Mouse (Mus musculus) layer of hippocampus, adult 8-10 months (tissue): ENCODE results near the gene Nusap1. TPM values are rescaled to one million over a fixed set of nuclear protein-coding genes. Genes with fewer than 3 reads are reported as not detected.
"Not testable (repeated sequence)": the region's sequence is repeated elsewhere in the genome, so short reads cannot be mapped to it uniquely, and the experiment has no call there.

Source experiments
- DNase-seq, 2 experiments: peaks; one replicate each; pipeline ENCODE4 v3.0.0; 2022; ENCODE audit warnings: low spot score in 2 of 2
- total RNA-seq, 4 experiments: library from RNA; stranded (reverse); gene quantifications; 2 replicates each; pipeline ENCODE4 v1.2.4; 2022

Nusap1 gene
- total RNA-seq, 4 experiments from 2014 or later = 0.31 to 0.75 (median 0.65) TPM

- no peak for DNase-seq
Measured at GRCm38 (mm10) chr2:119641214-119641912, 23.3 kb downstream of the Nusap1 start.

DNA sequence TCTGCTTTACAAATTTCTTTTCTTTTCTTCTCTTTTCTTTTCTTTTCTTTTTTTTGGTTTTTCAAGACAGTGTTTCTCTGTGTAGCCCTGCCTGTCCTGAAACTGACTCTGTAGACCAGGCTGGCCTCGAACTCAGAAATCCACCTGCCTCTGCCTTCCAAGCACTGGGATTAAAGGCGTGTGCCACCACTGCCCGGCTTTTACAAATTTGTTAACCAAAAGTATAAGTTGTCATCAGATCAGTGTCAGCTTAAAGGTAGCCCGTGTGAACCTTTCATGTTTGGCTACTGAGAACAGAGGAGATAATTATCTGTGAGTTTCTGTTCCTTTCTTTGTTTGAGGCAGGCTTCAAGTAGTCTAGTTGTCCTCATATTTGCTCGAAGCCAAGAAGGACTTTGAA lies 26.2 kb downstream of the Nusap1 start:
- DNase-seq = no peak

GRCm38 (mm10) chr2:119662220-119663182 lies 44.4 kb downstream of the Nusap1 start, which contains the start of gene Ndufaf1:
Ndufaf1 (minus strand) TSS chr2:119662827.
- peak; percentile 77 to 83 for DNase-seq

- not testable (repeated sequence) for DNase-seq
Measured at GRCm38 (mm10) chr2:119665744-119666143, 47.6 kb downstream of the Nusap1 start.

DNA sequence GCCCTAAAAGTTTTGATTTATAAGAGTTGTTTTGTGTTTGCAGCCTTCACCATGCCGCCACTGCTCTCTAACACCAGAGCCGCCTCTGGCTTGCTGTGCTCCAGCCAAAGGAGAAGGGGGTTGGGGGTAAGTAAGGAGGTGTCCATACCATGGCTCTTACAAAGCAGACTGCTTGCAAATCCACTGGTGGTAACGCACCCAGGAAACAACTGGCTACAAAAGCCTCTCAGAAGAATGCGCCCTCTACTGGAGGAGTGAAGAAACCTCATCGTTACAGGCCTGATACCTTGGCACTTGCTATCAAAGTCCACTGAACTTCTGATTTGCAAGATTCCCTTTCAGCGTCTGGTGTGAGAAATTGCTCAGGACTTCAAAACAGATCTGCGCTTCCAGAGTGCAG lies 50.9 kb downstream of the Nusap1 start:
- no peak for DNase-seq

- DNase-seq = peak; percentile 82 to 86
Measured at GRCm38 (mm10) chr2:119674525-119675214, 56.6 kb downstream of the Nusap1 start, which contains the start of gene Rtf1. Rtf1 (plus strand) TSS chr2:119675068.

DNA sequence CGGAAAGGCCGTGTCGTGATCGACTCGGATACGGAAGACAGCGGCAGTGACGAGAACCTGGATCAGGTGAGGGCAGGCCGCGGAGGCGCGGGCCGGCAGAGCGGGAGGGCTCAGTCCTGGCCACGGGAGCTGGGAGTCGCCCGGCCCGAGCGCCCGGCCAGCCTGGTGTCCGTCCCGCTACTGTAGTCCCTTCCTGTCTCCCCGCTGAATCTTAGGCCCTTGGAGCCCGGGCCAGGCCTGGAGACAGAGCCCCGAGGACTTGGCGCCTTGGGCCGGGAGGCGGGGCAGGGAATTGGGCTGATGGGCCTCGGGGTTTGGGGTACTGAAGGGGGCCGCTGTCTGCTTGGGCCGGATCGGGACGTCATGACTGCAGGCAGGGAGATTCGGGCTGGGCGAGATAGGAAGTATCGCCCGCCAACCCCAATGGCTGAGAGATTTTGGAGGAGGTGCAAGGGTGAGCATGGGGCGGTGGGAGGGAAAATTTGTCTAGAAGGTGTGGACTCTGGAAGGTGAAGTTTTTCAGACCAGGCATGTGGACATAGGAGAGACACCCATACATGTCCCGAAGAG lies 57.2 kb downstream of the Nusap1 start:
- peak in 1 of 2 experiments; percentile 11 for DNase-seq

- DNase-seq = no peak
Measured at GRCm38 (mm10) chr2:119675831-119676230, 57.7 kb downstream of the Nusap1 start.

GRCm38 (mm10) chr2:119683706-119684105 lies 65.6 kb downstream of the Nusap1 start:
- no peak for DNase-seq

GRCm38 (mm10) chr2:119692003-119692701 lies 74.1 kb downstream of the Nusap1 start:
- no peak for DNase-seq

GRCm38 (mm10) chr2:119694826-119695225 lies 76.7 kb downstream of the Nusap1 start:
- DNase-seq = no peak

DNA sequence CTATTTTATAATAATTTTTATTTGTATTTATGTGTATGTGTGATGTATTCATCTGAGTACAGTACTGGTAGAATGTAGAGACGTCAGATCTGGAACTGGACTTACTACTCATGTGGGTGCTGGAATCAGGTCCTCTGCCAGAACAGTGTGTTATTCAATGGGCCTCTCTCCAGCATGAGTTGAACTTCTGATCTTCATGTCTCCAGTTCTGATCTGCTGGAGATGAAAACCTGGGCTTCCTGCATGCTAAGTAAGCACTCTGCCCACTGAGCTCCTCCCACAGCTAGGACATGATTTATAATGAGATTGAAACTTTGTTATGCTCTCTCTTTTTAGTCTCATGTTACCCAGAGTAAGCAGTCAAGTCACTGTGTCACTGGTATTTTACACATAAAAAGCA lies 78.0 kb downstream of the Nusap1 start:
- DNase-seq = no peak

DNA sequence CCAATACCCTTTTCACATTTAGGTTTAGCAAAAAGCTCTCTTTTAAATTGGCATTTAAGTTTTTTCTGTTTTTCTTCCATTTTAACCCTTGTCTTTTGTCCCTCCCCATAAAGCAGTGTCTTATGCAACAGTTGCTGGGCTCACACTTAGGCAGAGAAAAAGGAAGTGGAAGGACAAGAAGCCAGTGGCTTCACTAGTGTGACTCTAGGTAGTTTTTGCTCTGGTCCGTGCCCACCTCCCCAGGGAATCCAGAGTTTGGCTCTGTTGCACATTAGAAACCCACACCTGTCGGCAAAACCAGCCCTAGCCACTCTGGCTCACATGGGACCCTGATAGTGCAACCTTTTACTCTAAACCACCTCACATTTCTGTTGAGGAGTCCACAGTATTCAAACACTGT lies 80.4 kb downstream of the Nusap1 start:
- DNase-seq = no peak

DNA sequence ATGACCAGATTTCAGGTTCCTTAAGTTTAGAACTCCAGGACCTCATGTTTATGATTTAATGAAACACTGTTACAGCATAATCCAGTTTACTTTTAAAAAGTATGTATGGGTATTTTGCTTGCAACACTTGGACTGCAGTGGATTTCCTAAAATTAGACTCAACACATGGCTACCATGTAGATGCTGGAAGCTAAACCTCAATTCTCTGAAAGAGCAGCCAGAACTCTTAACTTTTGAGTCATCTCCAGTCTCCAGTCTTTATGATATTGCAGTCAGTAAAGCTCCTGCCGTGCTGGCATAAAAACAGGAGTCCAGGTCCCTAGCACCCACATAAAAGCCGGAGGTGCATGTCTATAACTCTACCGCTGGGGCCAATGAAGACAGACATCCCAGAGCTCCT lies 81.9 kb downstream of the Nusap1 start:
- no peak for DNase-seq

Other genes starting within 250 kb of the Nusap1 start
- gene Ino80, start 140.6 kb upstream of the Nusap1 start, total RNA-seq = 10 to 100 TPM; 20.0 to 22.2 (median 20.8) TPM
- under 1 TPM; 0.74 to 0.89 (median 0.75) TPM for gene Exd1, start 70.7 kb upstream of the Nusap1 start, total RNA-seq
- gene Chp1, start 70.6 kb upstream of the Nusap1 start, total RNA-seq = 100 to 1,000 TPM; 148 to 177 (median 173) TPM
- gene Oip5, start 171 bp downstream of the Nusap1 start, total RNA-seq = 1 to 10 TPM in 1 of 4 experiments, under 1 TPM in 3; 0.33 to 1.2 (median 0.84) TPM
- gene Ndufaf1, start 44.5 kb downstream of the Nusap1 start, total RNA-seq = 10 to 100 TPM; 28.8 to 35.1 (median 29.7) TPM
- 10 to 100 TPM; 53.9 to 57.2 (median 56.1) TPM for gene Rtf1, start 56.8 kb downstream of the Nusap1 start, total RNA-seq
- gene Itpka, start 124.0 kb downstream of the Nusap1 start, total RNA-seq = 100 to 1,000 TPM; 213 to 245 (median 228) TPM
- gene Ltk, start 142.1 kb downstream of the Nusap1 start, total RNA-seq = 10 to 100 TPM; 13.4 to 17.8 (median 14.7) TPM
- gene Rpap1, start 169.2 kb downstream of the Nusap1 start, total RNA-seq = 10 to 100 TPM; 18.6 to 21.5 (median 19.2) TPM
- 10 to 100 TPM; 86.0 to 95.4 (median 91.3) TPM for gene Tyro3, start 179.4 kb downstream of the Nusap1 start, total RNA-seq